Mouse (Mus musculus) small intestine, adult 2 months (tissue): ENCODE results near the gene Acvr1.

Source experiments
- CTCF ChIP-seq: fragments of 200-500 bp; IDR thresholded peaks from 2 replicates; pipeline ENCODE4 v1.5.1; 2012; ENCODE audit warnings: low read depth, mild to moderate bottlenecking, control low read depth, inconsistent platforms, low read length, moderate library complexity, mixed read lengths; ENCODE audit not compliant: insufficient replicate concordance, insufficient read length; ENCODE audit errors: extremely low read depth
- POLR2A ChIP-seq: fragments of 200-500 bp; IDR thresholded peaks from 2 replicates; pipeline ENCODE4 v1.6.1; 2012; ENCODE audit warnings: low read depth, mild to moderate bottlenecking, control low read depth, inconsistent platforms, low read length, moderate library complexity

DNA sequence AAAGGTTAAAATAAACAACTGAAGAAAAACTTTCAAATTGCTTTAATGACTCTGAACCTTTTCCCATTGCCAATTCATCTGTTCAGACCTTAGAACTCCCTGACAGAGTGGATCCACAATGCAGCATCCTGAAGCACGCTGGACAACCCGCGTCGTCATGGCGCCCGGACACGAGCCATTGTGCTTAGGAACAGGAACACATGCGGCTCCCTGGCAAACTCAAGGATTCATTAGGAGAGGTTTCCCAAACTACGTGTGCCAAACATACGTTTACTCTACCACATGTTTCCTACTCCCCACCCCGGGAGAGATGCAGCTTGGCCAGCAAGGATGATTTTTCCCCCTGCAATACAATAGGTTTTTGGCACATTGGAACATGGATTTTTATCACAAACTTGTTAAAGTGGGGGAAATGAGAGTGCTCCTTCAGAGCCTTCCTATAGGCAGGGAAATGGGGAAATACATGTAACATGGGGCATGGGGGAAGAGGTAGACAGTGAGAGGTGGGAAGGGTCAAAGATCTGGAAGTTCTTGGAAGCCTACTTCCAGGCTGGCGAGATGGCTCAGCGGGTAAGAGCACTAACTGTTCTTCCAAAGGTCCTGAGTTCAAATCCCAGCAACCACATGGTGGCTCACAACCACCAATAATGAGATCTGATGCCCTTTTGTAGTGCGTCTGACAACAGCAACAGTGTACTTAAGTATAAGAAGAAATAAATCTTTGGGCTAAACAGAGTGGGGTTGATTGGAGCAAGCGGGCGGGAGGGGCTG lies 112.7 kb downstream of the Acvr1 start:
- TF ChIP-seq CTCF (no peak), POLR2A (no peak)
